Comparison of ENCODE assay signal across 26 mouse cellular contexts in the genomic region with DNA sequence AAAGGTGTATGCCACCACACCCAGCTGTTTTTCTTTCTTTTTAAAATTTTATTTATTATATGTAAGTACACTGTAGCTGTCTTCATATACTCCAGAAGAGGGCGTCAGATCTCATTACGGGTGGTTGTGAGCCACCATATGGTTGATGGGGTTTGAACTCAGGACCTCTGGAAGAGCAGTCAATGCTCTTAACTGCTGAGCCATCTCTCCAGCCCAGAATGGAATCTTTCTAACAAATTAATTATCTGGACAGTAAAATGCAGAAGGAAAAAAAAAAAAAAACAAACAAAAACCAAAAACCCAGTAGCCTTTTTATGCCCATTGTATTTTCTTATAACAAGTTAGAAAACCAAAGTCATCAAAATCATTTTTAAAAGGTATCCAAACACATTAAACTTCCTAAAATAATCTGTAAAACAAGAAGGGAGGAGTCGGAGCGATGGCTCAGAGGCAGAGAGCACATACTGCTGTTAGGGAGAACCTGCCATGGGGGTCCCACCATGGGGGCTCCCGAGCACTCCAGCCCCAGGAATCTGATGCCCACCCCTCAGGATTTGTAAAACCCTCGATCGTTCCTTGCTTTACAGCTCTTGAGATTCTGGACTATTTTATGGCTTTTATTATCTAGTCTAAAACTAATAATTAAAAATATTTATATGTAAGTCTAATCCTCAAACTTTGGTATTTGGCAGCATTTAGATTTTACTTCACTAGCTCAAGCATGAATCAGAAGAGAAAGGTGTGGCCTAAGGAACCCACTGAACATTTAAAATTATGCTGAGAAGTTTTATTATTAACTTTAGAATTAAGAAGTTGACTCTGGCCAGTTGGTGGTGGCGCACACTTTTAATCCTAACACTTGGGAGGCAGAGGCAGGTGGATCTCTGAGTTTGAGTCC. TPM values are rescaled to one million over a fixed set of nuclear protein-coding genes. Genes with fewer than 3 reads are reported as not detected.
DNase-seq lines count a peak whose midpoint lies in the region; ATAC-seq and TF ChIP-seq lines count a peak whose summit lies in the region.
"Had no signal": no experiment of that assay in that cellular context is flagged by ENCODE, and none has a peak within 500 bp of the region (broad histone marks: within the 10 kb centered on the region; RNA-seq: fewer than 3 reads in every experiment).

No protein-coding gene starts in this region.

- H3K4me1 ChIP-seq in liver, embryonic 12.5 days, result no peaks in the 10 kb centered on the region
- H3K4me1 ChIP-seq in thymus, adult 2 months (replicated peaks; ENCODE audit: control insufficient read depth, insufficient read depth, low read length), result peaks cover 16% of the 10 kb centered on the region
- 0 out of 2 replicates have a peak, but pooled peaks cover 3% of the 10 kb centered on the region for H3K4me1 ChIP-seq in liver, postnatal 0 days (ENCODE audit: insufficient read depth)
- no peaks in the 10 kb centered on the region for H3K4me1 ChIP-seq in kidney, embryonic 16.5 days (ENCODE audit: insufficient read depth, low read length)
- H3K4me1 ChIP-seq: forebrain, embryonic 10.5 days; forebrain, embryonic 13.5 days; heart, embryonic 10.5 days; heart, embryonic 13.5 days had no signal

- no peak for TF ChIP-seq POLR2A in thymus, adult 2 months (IDR thresholded peaks at IDR 0.05; ENCODE audit: control insufficient read depth, extremely low read depth, insufficient read depth, low read length, poor library complexity)

- no peak for DNase-seq in liver
- DNase-seq in thymus, adult 2 months, result no peak
- no peak for DNase-seq in thymus, postnatal 10 days (ENCODE audit: low spot score in 2 of 2)
- no peak for DNase-seq in liver, postnatal 0 days
- no peak for DNase-seq in layer of hippocampus, adult 8-10 months (ENCODE audit: low spot score in 2 of 2)
- DNase-seq: adrenal gland, adult 2 months; adrenal gland, postnatal 14 days; B cell, adult 2 months; cerebellum, adult 18-20 months; cerebellum, adult 9-10 months; cerebellum, postnatal 14 days; gastrocnemius, postnatal 10 days; gastrocnemius, postnatal 36 days; heart, adult 2 months; heart, postnatal 14 days; heart, postnatal 4 days had no signal

- 0 out of 2 replicates have a peak, but pooled peaks cover 4% of the 10 kb centered on the region for H3K9me3 ChIP-seq in liver, embryonic 12.5 days (replicated peaks)
- 0 out of 2 replicates have a peak, but pooled peaks cover 5% of the 10 kb centered on the region for H3K9me3 ChIP-seq in liver, postnatal 0 days (ENCODE audit: low read length)
- H3K9me3 ChIP-seq in kidney, embryonic 16.5 days (ENCODE audit: low read length), result 0 out of 2 replicates have a peak, but pooled peaks cover 3% of the 10 kb centered on the region
- H3K9me3 ChIP-seq: forebrain, embryonic 10.5 days; forebrain, embryonic 13.5 days; heart, embryonic 10.5 days had no signal

- no peak for ATAC-seq in liver, embryonic 12.5 days
- ATAC-seq in liver, postnatal 0 days, result no peak
- no peak for ATAC-seq in kidney, embryonic 16.5 days (ENCODE audit: low FRiP score, low TSS enrichment)
- ATAC-seq: forebrain, embryonic 13.5 days; forebrain, embryonic 16.5 days; Patski had no signal

- TF ChIP-seq CTCF in thymus, adult 2 months (IDR thresholded peaks at IDR 0.05; ENCODE audit: borderline replicate concordance, control insufficient read depth, extremely low read depth, insufficient read depth, low read length, poor library complexity), result no peak
- TF ChIP-seq CTCF in liver, postnatal 0 days (IDR thresholded peaks at IDR 0.05; ENCODE audit: low read depth), result no peak

- H3K27me3 ChIP-seq in liver, embryonic 12.5 days (replicated peaks), result no peaks in the 10 kb centered on the region
- no peaks in the 10 kb centered on the region for H3K27me3 ChIP-seq in thymus, adult 2 months (ENCODE audit: control insufficient read depth, insufficient read depth, low read length)
- H3K27me3 ChIP-seq in liver, postnatal 0 days (ENCODE audit: insufficient read depth, low read length), result no peaks in the 10 kb centered on the region
- H3K27me3 ChIP-seq in kidney, embryonic 16.5 days (ENCODE audit: insufficient read depth, low read length), result no peaks in the 10 kb centered on the region
- H3K27me3 ChIP-seq: CH12.LX; forebrain, embryonic 13.5 days; heart, embryonic 13.5 days; Patski had no signal

- H3K4me2 ChIP-seq in liver, embryonic 12.5 days, result no peak overlapping the region
- H3K4me2 ChIP-seq in liver, postnatal 0 days (ENCODE audit: low read depth, low read length), result no peak overlapping the region
- H3K4me2 ChIP-seq in kidney, embryonic 16.5 days (replicated peaks; ENCODE audit: low read depth, low read length), result no peak overlapping the region
- H3K4me2 ChIP-seq: forebrain, embryonic 13.5 days; heart, embryonic 13.5 days; hindbrain, embryonic 14.5 days had no signal

- no peak for TF ChIP-seq EP300 in liver, postnatal 0 days (IDR thresholded peaks at IDR 0.05; ENCODE audit: low read depth)

- H3K27ac ChIP-seq in liver, embryonic 12.5 days, result 0 out of 2 replicates have a peak overlapping the region, but pooled peaks have one; percentile 34
- peak overlapping the region; percentile 94 for H3K27ac ChIP-seq in thymus, adult 2 months (ENCODE audit: control insufficient read depth, insufficient read depth, low read length)
- H3K27ac ChIP-seq in liver, postnatal 0 days (ENCODE audit: low read depth), result peak overlapping the region; percentile 72; the same call in 1 of the 2 replicates
- H3K27ac ChIP-seq in kidney, embryonic 16.5 days (ENCODE audit: low read length), result no peak overlapping the region
- H3K27ac ChIP-seq: forebrain, embryonic 10.5 days; forebrain, embryonic 13.5 days; heart, adult 2 months; heart, embryonic 10.5 days; heart, embryonic 13.5 days; hindbrain, embryonic 14.5 days had no signal

- H3K9ac ChIP-seq in liver, embryonic 12.5 days, result no peak overlapping the region
- H3K9ac ChIP-seq in liver, postnatal 0 days (replicated peaks), result no peak overlapping the region
- H3K9ac ChIP-seq in kidney, embryonic 16.5 days (replicated peaks; ENCODE audit: low read length), result no peak overlapping the region
- H3K9ac ChIP-seq: forebrain, embryonic 13.5 days; heart, embryonic 13.5 days; hindbrain, embryonic 14.5 days had no signal

- no peak overlapping the region for H3K4me3 ChIP-seq in liver, embryonic 12.5 days
- no peak overlapping the region for H3K4me3 ChIP-seq in thymus, adult 2 months (ENCODE audit: control insufficient read depth, insufficient read depth, low read length)
- no peak overlapping the region for H3K4me3 ChIP-seq in liver, postnatal 0 days (ENCODE audit: low read depth, low read length)
- H3K4me3 ChIP-seq in kidney, embryonic 16.5 days (ENCODE audit: low read length), result no peak overlapping the region
- H3K4me3 ChIP-seq: forebrain, embryonic 10.5 days; forebrain, embryonic 13.5 days; heart, adult 2 months; heart, embryonic 10.5 days; heart, embryonic 13.5 days had no signal

- peaks cover 93% of the 10 kb centered on the region for H3K36me3 ChIP-seq in liver, embryonic 12.5 days
- peaks cover 37% of the 10 kb centered on the region for H3K36me3 ChIP-seq in thymus, adult 2 months (ENCODE audit: control insufficient read depth, insufficient read depth, low read length)
- H3K36me3 ChIP-seq in liver, postnatal 0 days (replicated peaks; ENCODE audit: insufficient read depth, low read length), result peaks cover 66% of the 10 kb centered on the region
- H3K36me3 ChIP-seq in kidney, embryonic 16.5 days (ENCODE audit: insufficient read depth, low read length), result peaks cover 73% of the 10 kb centered on the region

- WGBS in liver, embryonic 12.5 days (ENCODE audit: insufficient replicate concordance), result 82% methylated on average over 8 of the region's 8 CpGs
- 97% methylated on average over 8 of the region's 8 CpGs for WGBS in thymus, adult 2 months
- WGBS in liver, postnatal 0 days (ENCODE audit: insufficient replicate concordance), result 92% methylated on average over 8 of the region's 8 CpGs
- WGBS in kidney, embryonic 16.5 days, result 97% methylated on average over 8 of the region's 8 CpGs

RNA-seq across cellular contexts. Expression of a gene that starts 7.8 kb away (rescaled TPM):
- polyA plus RNA-seq in liver, embryonic 12.5 days (2016; fragmentation: Nextera tagmentation; extraction: Ambion mirVana), result 5.2 and 5.3 TPM in 2 replicates
- 13.8 and 19.1 TPM in 2 replicates for polyA plus RNA-seq in thymus, adult 2 months (2012; rRNA removed)
- 2.8 and 3.7 TPM in 2 replicates for polyA plus RNA-seq in liver, postnatal 0 days (2015; fragmentation: Nextera tagmentation; extraction: Ambion mirVana)
- polyA plus RNA-seq in kidney, embryonic 16.5 days (2015; fragmentation: Nextera tagmentation; extraction: Ambion mirVana), result 15.2 and 17.3 TPM in 2 replicates
- 10 to 100 TPM; 29.7 to 33.1 (median 31.9) TPM for total RNA-seq in layer of hippocampus, adult 8-10 months (2022)

RNA-seq across cellular contexts. Expression of a gene that starts 38.5 kb away (rescaled TPM):
- polyA plus RNA-seq in liver, embryonic 12.5 days (2016; fragmentation: Nextera tagmentation; extraction: Ambion mirVana), result 80.3 and 81.3 TPM in 2 replicates
- 21.4 and 26.1 TPM in 2 replicates for polyA plus RNA-seq in thymus, adult 2 months (2012; rRNA removed)
- polyA plus RNA-seq in liver, postnatal 0 days (2015; fragmentation: Nextera tagmentation; extraction: Ambion mirVana), result 12.9 and 15.0 TPM in 2 replicates
- 64.8 and 69.0 TPM in 2 replicates for polyA plus RNA-seq in kidney, embryonic 16.5 days (2015; fragmentation: Nextera tagmentation; extraction: Ambion mirVana)
- total RNA-seq in layer of hippocampus, adult 8-10 months (2022), result 10 to 100 TPM; 16.8 to 20.6 (median 18.3) TPM

RNA-seq across cellular contexts. Expression of a gene that starts 43.4 kb away (rescaled TPM):
- 35.6 and 36.9 TPM in 2 replicates for polyA plus RNA-seq in liver, embryonic 12.5 days (2016; fragmentation: Nextera tagmentation; extraction: Ambion mirVana)
- polyA plus RNA-seq in thymus, adult 2 months (2012; rRNA removed), result 83.0 and 116 TPM in 2 replicates
- polyA plus RNA-seq in liver, postnatal 0 days (2015; fragmentation: Nextera tagmentation; extraction: Ambion mirVana), result 10.5 and 11.3 TPM in 2 replicates
- 46.0 and 50.1 TPM in 2 replicates for polyA plus RNA-seq in kidney, embryonic 16.5 days (2015; fragmentation: Nextera tagmentation; extraction: Ambion mirVana)
- total RNA-seq in layer of hippocampus, adult 8-10 months (2022), result 10 to 100 TPM; 54.5 to 67.0 (median 58.7) TPM
